Mouse (Mus musculus): ENCODE measurements around the gene Platr17.

GRCm38 (mm10) chr17:33948090-33948904 lies 43.4 kb downstream of the Platr17 start:
- no peak for TF ChIP-seq CTCF (IDR thresholded peaks at IDR 0.05; ENCODE audit: low read depth, low read length)
- no peak for TF ChIP-seq POLR2A (IDR thresholded peaks at IDR 0.05; ENCODE audit: extremely low read depth, insufficient read depth, low read length)
